ENCODE assay signal across 8 mouse cellular contexts in the genomic region with DNA sequence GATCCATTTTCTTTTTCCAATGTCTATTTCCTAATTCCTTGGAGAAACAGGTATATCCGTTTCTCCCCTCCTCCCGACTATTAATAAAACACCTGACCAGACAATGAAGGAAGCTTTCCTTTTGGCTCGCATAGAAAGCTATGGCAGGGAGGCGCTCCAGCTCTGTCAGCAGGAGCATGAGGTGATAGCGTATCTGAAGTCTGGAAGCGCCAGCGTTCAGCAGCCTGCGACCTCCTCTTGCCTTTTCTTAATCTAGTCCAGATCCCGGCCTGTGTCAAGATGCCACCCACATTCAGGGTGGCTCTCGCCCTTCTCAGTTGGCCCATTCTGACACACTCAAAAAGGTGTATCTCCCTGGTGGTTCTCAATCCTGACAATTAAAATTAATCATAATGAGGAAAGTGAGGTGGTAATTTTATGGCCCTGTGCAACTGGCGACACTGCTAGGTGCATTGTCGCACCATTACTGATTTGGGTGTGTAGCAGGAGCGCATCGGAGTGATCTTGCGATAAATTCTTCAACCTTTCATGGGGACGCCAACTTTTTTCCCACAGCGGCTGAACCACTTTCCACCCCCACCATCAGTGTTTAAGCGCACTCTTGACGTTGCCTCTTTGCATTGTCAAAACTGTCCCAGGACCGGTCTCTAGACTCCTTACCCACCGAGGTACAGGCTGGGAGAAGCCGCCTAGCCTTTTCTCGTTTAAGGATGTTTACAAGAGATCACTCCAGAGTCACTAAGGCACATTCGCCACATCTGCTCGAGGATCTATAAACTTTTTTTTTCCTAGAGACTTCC. TPM values are rescaled to one million over a fixed set of nuclear protein-coding genes. Genes with fewer than 3 reads are reported as not detected.
DNase-seq lines count a peak whose midpoint lies in the region; ATAC-seq and TF ChIP-seq lines count a peak whose summit lies in the region.

No protein-coding gene starts in this region.

- H3K27me3 ChIP-seq in E14TG2a.4 (ENCODE audit: insufficient read depth, low read length), result peaks cover 9% of the 10 kb centered on the region; the same call in 1 of the 2 replicates
- H3K27me3 ChIP-seq in heart, embryonic 15.5 days, result no peaks in the 10 kb centered on the region
- peaks cover 11% of the 10 kb centered on the region; the same call in 1 of the 2 replicates for H3K27me3 ChIP-seq in liver, adult 2 months (ENCODE audit: control insufficient read depth, insufficient read depth, low read length)
- H3K27me3 ChIP-seq in neural tube, embryonic 12.5 days (replicated peaks), result no peaks in the 10 kb centered on the region

- H3K4me2 ChIP-seq in heart, embryonic 15.5 days, result peak overlapping the region; percentile 68
- peak overlapping the region; percentile 74 for H3K4me2 ChIP-seq in neural tube, embryonic 12.5 days (replicated peaks)

- no peak for DNase-seq in frontal cortex, postnatal 25 days (ENCODE audit: low spot score in 2 of 2)
- DNase-seq in embryo, embryonic 10.5 days (ENCODE audit: low spot score), result peak; percentile 67
- no peak for DNase-seq in liver, adult 2 months (ENCODE audit: extremely low read depth, low read depth, low spot score)
- no peak for DNase-seq in right cerebral cortex, postnatal 4 days

- peaks cover 58% of the 10 kb centered on the region for H3K4me1 ChIP-seq in E14TG2a.4 (replicated peaks; ENCODE audit: low read depth, low read length)
- H3K4me1 ChIP-seq in heart, embryonic 15.5 days (replicated peaks), result peaks cover 26% of the 10 kb centered on the region
- peaks cover 5% of the 10 kb centered on the region for H3K4me1 ChIP-seq in liver, adult 2 months (ENCODE audit: control insufficient read depth, insufficient read depth, low read length)
- peaks cover 25% of the 10 kb centered on the region for H3K4me1 ChIP-seq in neural tube, embryonic 12.5 days

- H3K36me3 ChIP-seq in E14TG2a.4 (ENCODE audit: insufficient read depth, low read length), result no peaks in the 10 kb centered on the region
- H3K36me3 ChIP-seq in heart, embryonic 15.5 days, result no peaks in the 10 kb centered on the region
- H3K36me3 ChIP-seq in liver, adult 2 months (ENCODE audit: control insufficient read depth, insufficient read depth, low read length), result no peaks in the 10 kb centered on the region
- no peaks in the 10 kb centered on the region for H3K36me3 ChIP-seq in neural tube, embryonic 12.5 days

- H3K9me3 ChIP-seq in E14TG2a.4 (ENCODE audit: low read length), result no peaks in the 10 kb centered on the region
- H3K9me3 ChIP-seq in heart, embryonic 15.5 days (replicated peaks), result no peaks in the 10 kb centered on the region
- H3K9me3 ChIP-seq in neural tube, embryonic 12.5 days, result no peaks in the 10 kb centered on the region

- no peak for TF ChIP-seq CTCF in E14TG2a.4 (conservative IDR thresholded peaks at IDR 0.05; ENCODE audit: low read length)
- TF ChIP-seq CTCF in liver, adult 2 months (IDR thresholded peaks at IDR 0.05; ENCODE audit: low read depth, low read length), result no peak

- peak overlapping the region; percentile 78 for H3K4me3 ChIP-seq in E14TG2a.4 (replicated peaks; ENCODE audit: low read length)
- H3K4me3 ChIP-seq in heart, embryonic 15.5 days, result peak overlapping the region; percentile 53
- H3K4me3 ChIP-seq in liver, adult 2 months (ENCODE audit: insufficient read depth, low read depth, low read length), result peak overlapping the region; percentile 10
- H3K4me3 ChIP-seq in neural tube, embryonic 12.5 days, result peak overlapping the region; percentile 43

- peak overlapping the region; percentile 51 for H3K9ac ChIP-seq in heart, embryonic 15.5 days
- peak overlapping the region; percentile 29; the same call in 1 of the 2 replicates for H3K9ac ChIP-seq in liver, adult 2 months (ENCODE audit: low read depth, low read length)
- H3K9ac ChIP-seq in neural tube, embryonic 12.5 days, result peak overlapping the region; percentile 62

- peak; percentile 7; the same call in 1 of the 2 replicates for ATAC-seq in frontal cortex, adult (ENCODE audit: low TSS enrichment)
- ATAC-seq in heart, embryonic 15.5 days (replicated peaks; ENCODE audit: insufficient number of reproducible peaks, insufficient read depth, low FRiP score, low read depth), result peak; percentile 1; the same call in 1 of the 2 replicates
- ATAC-seq in neural tube, embryonic 12.5 days (ENCODE audit: low FRiP score, low read depth), result no peak; the same call in 1 of the 2 replicates

- H3K27ac ChIP-seq in heart, embryonic 15.5 days, result peak overlapping the region; percentile 87
- H3K27ac ChIP-seq in liver, adult 2 months (replicated peaks; ENCODE audit: insufficient read depth, low read depth, low read length), result no peak overlapping the region
- H3K27ac ChIP-seq in neural tube, embryonic 12.5 days, result peak overlapping the region; percentile 90

- WGBS in heart, embryonic 15.5 days, result 1% methylated on average over 25 of the region's 25 CpGs
- 8% methylated on average over 25 of the region's 25 CpGs for WGBS in liver, adult 2 months
- WGBS in neural tube, embryonic 12.5 days, result 2% methylated on average over 25 of the region's 25 CpGs

- H3K79me2 ChIP-seq in liver, adult 2 months (ENCODE audit: control insufficient read depth, insufficient read depth, low read length), result no peaks in the 10 kb centered on the region

- no peak for TF ChIP-seq POLR2A in liver, adult 2 months (IDR thresholded peaks at IDR 0.05; ENCODE audit: extremely low read depth, insufficient read depth, low read length)

RNA-seq across cellular contexts. Expression of a gene that starts 44.4 kb away (rescaled TPM):
- polyA plus RNA-seq in heart, embryonic 15.5 days (2015; fragmentation: Nextera tagmentation; extraction: Ambion mirVana), result 0.25 and 0.29 TPM in 2 replicates
- 0.20 TPM in 1 of 2 replicates, not detected in the other for total RNA-seq in liver, adult 2 months (2014; rRNA removed)
- 0.02 TPM in 1 of 2 replicates, not detected in the other for polyA plus RNA-seq in liver, adult 2 months (2012; rRNA removed)
- polyA plus RNA-seq in neural tube, embryonic 12.5 days (2016; fragmentation: Nextera tagmentation; extraction: Ambion mirVana), result 1.3 and 1.6 TPM in 2 replicates

RNA-seq across cellular contexts. Expression of a gene that starts 46.0 kb away (rescaled TPM):
- polyA plus RNA-seq in heart, embryonic 15.5 days (2015; fragmentation: Nextera tagmentation; extraction: Ambion mirVana), result 131 and 164 TPM in 2 replicates
- 2.2 and 3.9 TPM in 2 replicates for total RNA-seq in liver, adult 2 months (2014; rRNA removed)
- 2.7 and 2.9 TPM in 2 replicates for polyA plus RNA-seq in liver, adult 2 months (2012; rRNA removed)
- 353 and 371 TPM in 2 replicates for polyA plus RNA-seq in neural tube, embryonic 12.5 days (2016; fragmentation: Nextera tagmentation; extraction: Ambion mirVana)

RNA-seq across cellular contexts. Expression of a gene that starts 55.2 kb away (rescaled TPM):
- polyA plus RNA-seq in heart, embryonic 15.5 days (2015; fragmentation: Nextera tagmentation; extraction: Ambion mirVana), result not detected in 2 replicates
- total RNA-seq in liver, adult 2 months (2014; rRNA removed), result not detected in 2 replicates
- not detected in 2 replicates for polyA plus RNA-seq in liver, adult 2 months (2012; rRNA removed)
- polyA plus RNA-seq in neural tube, embryonic 12.5 days (2016; fragmentation: Nextera tagmentation; extraction: Ambion mirVana), result 1.8 and 1.9 TPM in 2 replicates

Comparison
In these comparisons a context has a peak if more than half of its experiments do, and no peak if none do; other contexts are left out.
1. H3K4me3 ChIP-seq: peak in every context shown above with its lines; median percentile 78 in E14TG2a.4; 53 in heart, embryonic 15.5 days; 43 in neural tube, embryonic 12.5 days; 10 in liver, adult 2 months.
2. RNA of a gene that starts 46.0 kb away (polyA plus RNA-seq): 353 to 371 TPM in neural tube, embryonic 12.5 days and 131 to 164 TPM in heart, embryonic 15.5 days; 2.7 to 2.9 TPM in liver, adult 2 months; every median in the first group is over 10 times any median in the second.
3. Peak in every context shown above with its lines, with median percentiles within 50 percentile points of each other: H3K9ac ChIP-seq.